Mouse (Mus musculus) liver, adult 10 weeks (tissue): Measurements from ENCODE around the gene Tmc5. TPM values are rescaled to one million over a fixed set of nuclear protein-coding genes. Genes with fewer than 3 reads are reported as not detected.

Source experiments
- polyA plus RNA-seq: library from polyadenylated mRNA; stranded (reverse); fragments of 350-450 nt; fragmentation: Illumina TruSeq; extraction: RNeasy Lipid Tissue Mini Kit (QIAGEN cat#74804); gene quantifications from one replicate; pipeline ENCODE4 v1.2.3, GENCODE M21; 2014; ENCODE audit warnings: low read depth, low replicate concordance

Tmc5 gene
- not detected for polyA plus RNA-seq

GRCm38 (mm10) chr7:118597201-118597600 lies at the start of gene Tmc5:
TSS of gene Tmc5 (plus strand) at chr7:118597297.

GRCm38 (mm10) chr7:118584257-118584907 lies 12.7 kb upstream of the Tmc5 start, which contains the start of gene Tmc7:
TSS of gene Tmc7 (minus strand) at chr7:118584736.

GRCm38 (mm10) chr7:118705101-118705961 lies 108.2 kb downstream of the Tmc5 start, which contains the start of gene Gde1:
TSS of gene Gde1 (minus strand) at chr7:118705778.

GRCm38 (mm10) chr7:118712228-118713173 lies 115.4 kb downstream of the Tmc5 start, which contains the start of gene Ccp110:
TSS of gene Ccp110 (plus strand) at chr7:118712552.

Other genes with a start within 250 kb of the Tmc5 start
- not detected for gene Syt17, start 149.1 kb upstream of the Tmc5 start, polyA plus RNA-seq
- gene Itpripl2, start 105.3 kb upstream of the Tmc5 start, polyA plus RNA-seq, result 3.8 TPM
- gene Coq7, start 63.9 kb upstream of the Tmc5 start, polyA plus RNA-seq, result 6.9 TPM
- gene Tmc7, start 12.6 kb upstream of the Tmc5 start, polyA plus RNA-seq, result 1.7 TPM
- gene Gde1, start 108.5 kb downstream of the Tmc5 start, polyA plus RNA-seq, result 43.1 TPM
- 6.8 TPM for gene Ccp110, start 115.3 kb downstream of the Tmc5 start, polyA plus RNA-seq
- gene Vps35l, start 142.9 kb downstream of the Tmc5 start, polyA plus RNA-seq, result 5.6 TPM